ENCODE assay signal across 14 mouse cellular contexts in the genomic region with DNA sequence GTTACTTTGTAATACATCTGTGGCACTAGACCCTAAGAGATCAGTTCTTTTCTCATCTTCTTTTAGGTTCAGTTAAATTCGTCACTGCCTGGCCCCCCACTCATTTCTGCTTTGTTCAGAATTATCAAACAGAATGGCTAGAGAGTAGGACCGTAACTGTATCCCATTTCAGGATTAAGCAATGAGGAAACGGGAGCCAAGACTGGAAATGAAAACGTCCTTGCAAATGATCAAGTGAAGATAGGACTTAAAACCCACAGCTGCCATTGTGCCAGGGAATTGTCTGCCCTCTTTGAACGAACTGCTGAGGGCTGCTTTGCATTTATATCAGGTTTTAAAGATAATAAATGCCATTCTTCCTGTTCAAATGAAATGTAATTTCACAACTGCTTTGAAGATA.
DNase-seq lines count a peak whose midpoint lies in the region; ATAC-seq and TF ChIP-seq lines count a peak whose summit lies in the region.
"Had no signal": no experiment of that assay in that cellular context is flagged by ENCODE, and none has a peak within 500 bp of the region (broad histone marks: within the 10 kb centered on the region; RNA-seq: fewer than 3 reads in every experiment).

No protein-coding gene starts in this region.

- no peak for ATAC-seq in lung, embryonic 14.5 days (ENCODE audit: insufficient read depth)
- no peak for ATAC-seq in embryonic facial prominence, embryonic 13.5 days (ENCODE audit: insufficient number of reproducible peaks, insufficient read depth, low FRiP score, low TSS enrichment, low read depth)
- peak; percentile 38; the same call in 1 of the 2 replicates for ATAC-seq in midbrain, embryonic 16.5 days

- H3K36me3 ChIP-seq in lung, embryonic 14.5 days (ENCODE audit: insufficient read depth) = no peaks in the 10 kb centered on the region
- H3K36me3 ChIP-seq in embryonic facial prominence, embryonic 13.5 days = no peaks in the 10 kb centered on the region
- no peaks in the 10 kb centered on the region for H3K36me3 ChIP-seq in midbrain, embryonic 16.5 days (ENCODE audit: control insufficient read depth, insufficient read depth, low read length)
- H3K36me3 ChIP-seq: liver, embryonic 13.5 days; neural tube, embryonic 12.5 days had no signal

- peak overlapping the region; percentile 63 for H3K27ac ChIP-seq in gastrocnemius, adult 2 months
- H3K27ac ChIP-seq in lung, embryonic 14.5 days (ENCODE audit: low read depth) = no peak overlapping the region
- H3K27ac ChIP-seq in embryonic facial prominence, embryonic 13.5 days = no peak overlapping the region
- H3K27ac ChIP-seq in midbrain, embryonic 16.5 days (ENCODE audit: low read length) = no peak overlapping the region
- H3K27ac ChIP-seq: liver, embryonic 13.5 days; neural tube, embryonic 12.5 days had no signal

- DNase-seq in gastrocnemius, adult 2 months = peak; percentile 19
- no peak for DNase-seq in gastrocnemius, postnatal 25 days
- peak; percentile 42 for DNase-seq in lung, embryonic 14.5 days
- DNase-seq in lung, postnatal 14 days = no peak
- DNase-seq in yolk sac, embryonic 10.5 days (ENCODE audit: low spot score) = no peak
- DNase-seq in retina, postnatal 1 day = no peak
- DNase-seq: cerebellum, adult 11-12 months; liver, embryonic 13.5 days; thymus, adult 18-20 months had no signal

- no peak overlapping the region for H3K9ac ChIP-seq in lung, embryonic 14.5 days
- H3K9ac ChIP-seq in embryonic facial prominence, embryonic 13.5 days = no peak overlapping the region
- H3K9ac ChIP-seq in midbrain, embryonic 16.5 days (ENCODE audit: low read depth, low read length) = no peak overlapping the region
- H3K9ac ChIP-seq: liver, embryonic 13.5 days; neural tube, embryonic 12.5 days had no signal

- no peaks in the 10 kb centered on the region for H3K27me3 ChIP-seq in lung, embryonic 14.5 days (ENCODE audit: insufficient read depth, low read length)
- H3K27me3 ChIP-seq in embryonic facial prominence, embryonic 13.5 days = no peaks in the 10 kb centered on the region
- no peaks in the 10 kb centered on the region for H3K27me3 ChIP-seq in midbrain, embryonic 16.5 days (ENCODE audit: control insufficient read depth, insufficient read depth, low read depth, low read length)
- H3K27me3 ChIP-seq: CH12.LX; liver, embryonic 13.5 days; neural tube, embryonic 12.5 days had no signal

- 20% methylated on average over 5 of the region's 5 CpGs for WGBS in lung, embryonic 14.5 days
- 5% methylated on average over 5 of the region's 5 CpGs for WGBS in embryonic facial prominence, embryonic 13.5 days
- 9% methylated on average over 5 of the region's 5 CpGs for whole genome bisulfite sequencing in midbrain, embryonic 16.5 days

- intact Hi-C loops in gastrocnemius, adult 2 months (cut with DNase I) = no loop called here

- 0 out of 2 replicates have a peak overlapping the region, but pooled peaks have one; percentile 11 for H3K4me3 ChIP-seq in gastrocnemius, adult 2 months
- no peak overlapping the region for H3K4me3 ChIP-seq in lung, embryonic 14.5 days (ENCODE audit: low read depth, low read length)
- H3K4me3 ChIP-seq in embryonic facial prominence, embryonic 13.5 days = no peak overlapping the region
- no peak overlapping the region for H3K4me3 ChIP-seq in midbrain, embryonic 16.5 days (ENCODE audit: low read depth, low read length)
- H3K4me3 ChIP-seq: layer of hippocampus, adult 2 months; liver, embryonic 13.5 days; neural tube, embryonic 12.5 days had no signal

- no peak for TF ChIP-seq CTCF in gastrocnemius, adult 2 months (IDR thresholded peaks at IDR 0.05)
- TF ChIP-seq CTCF in lung, embryonic 14.5 days (IDR thresholded peaks at IDR 0.05; ENCODE audit: low read depth) = no peak

- peaks cover 9% of the 10 kb centered on the region; the same call in 1 of the 2 replicates for H3K4me1 ChIP-seq in lung, embryonic 14.5 days (ENCODE audit: insufficient read depth)
- peaks cover 20% of the 10 kb centered on the region for H3K4me1 ChIP-seq in embryonic facial prominence, embryonic 13.5 days
- H3K4me1 ChIP-seq in midbrain, embryonic 16.5 days (ENCODE audit: control insufficient read depth, insufficient read depth, low read length) = peaks cover 8% of the 10 kb centered on the region; the same call in 1 of the 2 replicates
- H3K4me1 ChIP-seq: liver, embryonic 13.5 days; neural tube, embryonic 12.5 days had no signal

- no peaks in the 10 kb centered on the region for H3K9me3 ChIP-seq in lung, embryonic 14.5 days (ENCODE audit: low read depth, low read length)
- H3K9me3 ChIP-seq in embryonic facial prominence, embryonic 13.5 days = no peaks in the 10 kb centered on the region
- H3K9me3 ChIP-seq in midbrain, embryonic 16.5 days (replicated peaks; ENCODE audit: control insufficient read depth, low read length, poor library complexity, severe bottlenecking) = no peaks in the 10 kb centered on the region
- H3K9me3 ChIP-seq: liver, embryonic 13.5 days; neural tube, embryonic 12.5 days had no signal

- H3K4me2 ChIP-seq in lung, embryonic 14.5 days = 0 out of 2 replicates have a peak overlapping the region, but pooled peaks have one; percentile 7
- peak overlapping the region; percentile 20; the same call in 1 of the 2 replicates for H3K4me2 ChIP-seq in embryonic facial prominence, embryonic 13.5 days
- H3K4me2 ChIP-seq in midbrain, embryonic 16.5 days (ENCODE audit: low read length) = no peak overlapping the region
- H3K4me2 ChIP-seq: liver, embryonic 13.5 days; neural tube, embryonic 12.5 days had no signal

Comparison
In these comparisons a context has a peak if more than half of its experiments do, and no peak if none do; other contexts are left out.
1. DNase-seq: peak in gastrocnemius, adult 2 months (single experiment) and lung, embryonic 14.5 days (single experiment); none in gastrocnemius, postnatal 25 days (single experiment), lung, postnatal 14 days (single experiment), yolk sac, embryonic 10.5 days (single experiment) and retina, postnatal 1 day (single experiment).